Mouse (Mus musculus) olfactory bulb, adult 2 months (tissue): ENCODE results near the gene Sgk1.
A peak's percentile ranks its signal among the peaks of the same experiment; 100 is the strongest.

Experiments used
- CTCF ChIP-seq: fragments of 200-500 bp; IDR thresholded peaks from 2 replicates; pipeline ENCODE4 v1.5.1; 2012; ENCODE audit warnings: low read depth, mild to moderate bottlenecking, low read length, moderate library complexity; ENCODE audit not compliant: insufficient read depth
- POLR2A ChIP-seq: fragments of 200-500 bp; IDR thresholded peaks from 2 replicates; pipeline ENCODE4 v1.6.1; 2012; ENCODE audit warnings: mild to moderate bottlenecking, low read depth, low read length, moderate library complexity; ENCODE audit not compliant: insufficient read depth

DNA sequence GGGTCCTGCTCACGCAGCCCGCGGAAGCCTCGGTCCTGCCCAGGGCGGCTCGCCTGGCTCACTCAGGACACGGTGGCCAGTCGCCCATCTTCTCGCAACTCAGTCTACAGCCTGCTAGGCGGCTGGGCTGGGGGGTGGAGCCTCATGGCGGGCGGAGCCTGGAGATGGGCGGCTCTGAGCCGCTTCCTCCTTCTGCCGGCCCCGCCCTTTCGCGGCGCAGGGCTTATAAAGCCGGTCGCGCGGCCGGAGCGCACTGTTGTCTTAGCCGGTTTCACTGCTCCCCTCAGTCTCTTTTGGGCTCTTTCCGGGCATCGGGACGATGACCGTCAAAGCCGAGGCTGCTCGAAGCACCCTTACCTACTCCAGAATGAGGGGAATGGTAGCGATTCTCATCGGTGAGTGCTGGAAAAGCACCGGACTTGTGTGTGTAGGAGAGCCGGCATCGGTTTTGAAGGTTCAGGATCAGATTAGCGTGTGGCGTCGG is 112.5 kb downstream of the Sgk1 start:
- TF ChIP-seq POLR2A (peak; percentile 94), CTCF (no peak)
